Mouse (Mus musculus) neural tube, embryonic 15.5 days (tissue): ENCODE data around the gene Smarcb1. TPM values are rescaled to one million over a fixed set of nuclear protein-coding genes. Genes with fewer than 3 reads are reported as not detected.

Source experiments
- ATAC-seq: fragments of 200-750 bp; cut with Nextera tagmentation; 2 replicates; pipeline ENCODE4 v1.8.0; 2017; ENCODE audit warnings: mild to moderate bottlenecking, moderate TSS enrichment, moderate library complexity; ENCODE audit not compliant: low FRiP score
- H3K27ac ChIP-seq: fragments of 300-500 bp; sonication (generic); replicated peaks from 2 replicates; pipeline ENCODE4 v1.5.1; 2015; ENCODE audit warnings: mild to moderate bottlenecking, inconsistent platforms
- H3K27me3 ChIP-seq: fragments of 300-500 bp; sonication (generic); replicated peaks from 2 replicates; pipeline ENCODE4 v1.6.1; 2015; ENCODE audit warnings: inconsistent platforms
- H3K36me3 ChIP-seq: fragments of 300-500 bp; sonication (generic); 2 replicates; pipeline ENCODE4 v1.6.1; 2015; ENCODE audit warnings: inconsistent platforms
- H3K4me1 ChIP-seq: fragments of 300-500 bp; sonication (generic); 2 replicates; pipeline ENCODE4 v1.6.1; 2015; ENCODE audit warnings: inconsistent platforms
- H3K4me2 ChIP-seq: fragments of 300-500 bp; sonication (generic); 2 replicates; pipeline ENCODE4 v1.6.1; 2015; ENCODE audit warnings: inconsistent platforms, mild to moderate bottlenecking, moderate library complexity
- H3K4me3 ChIP-seq: fragments of 300-500 bp; sonication (generic); replicated peaks from 2 replicates; pipeline ENCODE4 v1.5.1; 2015; ENCODE audit warnings: mild to moderate bottlenecking, inconsistent platforms
- H3K9ac ChIP-seq: fragments of 300-500 bp; sonication (generic); replicated peaks from 2 replicates; pipeline ENCODE4 v1.6.1; 2015; ENCODE audit warnings: mild to moderate bottlenecking, inconsistent platforms
- H3K9me3 ChIP-seq: fragments of 300-500 bp; sonication (generic); replicated peaks from 2 replicates; pipeline ENCODE4 v1.6.1; 2016; ENCODE audit warnings: inconsistent platforms
- WGBS: fragments of 180-500 bp; shearing (Covaris S2); methylation state at CpG from one replicate; pipeline ENCODE4 v1.1.7; 2015; ENCODE audit warnings: mixed read lengths; 5-methylcytosine and 5-hydroxymethylcytosine counted together
- polyA plus RNA-seq: library from polyadenylated mRNA; unstranded; fragments of >200 nt; fragmentation: Nextera tagmentation; extraction: Ambion mirVana; gene quantifications from 2 replicates; pipeline ENCODE4 v1.2.1, GENCODE M21; 2015

Smarcb1 gene
- 229 and 243 TPM in 2 replicates for polyA plus RNA-seq

DNA sequence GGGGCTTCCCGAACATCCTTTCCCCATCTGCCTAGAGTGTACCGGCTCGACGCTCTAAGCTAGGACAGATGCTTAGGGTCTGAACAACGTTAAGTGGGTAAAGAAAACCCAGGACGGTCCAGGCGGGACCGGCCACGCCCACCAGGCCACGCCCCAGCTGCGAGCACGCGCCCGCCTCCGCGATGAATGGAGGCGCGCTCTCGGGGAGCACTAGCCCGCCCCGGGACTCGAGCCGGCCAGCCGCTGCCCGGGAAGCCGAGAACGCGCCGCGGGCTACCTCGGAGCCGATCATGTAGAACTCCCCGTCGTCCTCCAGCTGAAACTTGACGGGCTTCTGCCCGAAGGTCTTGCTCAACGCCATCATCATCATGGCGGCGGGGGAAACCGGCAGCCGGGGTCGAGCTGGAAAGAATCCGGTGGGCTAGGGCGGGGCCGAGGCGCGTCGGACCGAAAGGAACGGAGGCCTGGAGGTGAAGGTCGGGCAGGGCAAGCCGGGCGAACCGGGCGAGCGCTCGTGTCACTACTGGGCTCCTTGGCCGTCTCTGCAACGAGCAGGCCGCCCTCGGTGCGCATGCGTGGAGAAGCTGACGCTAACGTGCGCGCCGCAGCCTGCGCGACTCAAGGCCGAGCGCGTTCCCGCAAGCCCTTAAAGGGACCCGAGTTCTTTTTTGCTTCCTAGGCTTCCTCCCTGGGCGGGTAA, at the start of gene Smarcb1:
Gene Smarcb1, minus strand, starts transcription at position 592 of the 700 bp plus-strand sequence.
- under 1% methylated on average over 76 of the region's 76 CpGs for WGBS
- H3K36me3 ChIP-seq: peaks cover 12% of the 10 kb centered on the region
- peaks cover 51% of the 10 kb centered on the region for H3K4me1 ChIP-seq
- peak; percentile 92 for ATAC-seq
- H3K4me3 ChIP-seq: peak within 1 kb of the TSS; percentile 95
- peak within 1 kb of the TSS; percentile 99 for H3K27ac ChIP-seq
- H3K9me3 ChIP-seq: no peaks in the 10 kb centered on the region
- H3K4me2 ChIP-seq: peak within 1 kb of the TSS; percentile 81
- H3K27me3 ChIP-seq: no peaks in the 10 kb centered on the region
- H3K9ac ChIP-seq: peak within 1 kb of the TSS; percentile 98

DNA sequence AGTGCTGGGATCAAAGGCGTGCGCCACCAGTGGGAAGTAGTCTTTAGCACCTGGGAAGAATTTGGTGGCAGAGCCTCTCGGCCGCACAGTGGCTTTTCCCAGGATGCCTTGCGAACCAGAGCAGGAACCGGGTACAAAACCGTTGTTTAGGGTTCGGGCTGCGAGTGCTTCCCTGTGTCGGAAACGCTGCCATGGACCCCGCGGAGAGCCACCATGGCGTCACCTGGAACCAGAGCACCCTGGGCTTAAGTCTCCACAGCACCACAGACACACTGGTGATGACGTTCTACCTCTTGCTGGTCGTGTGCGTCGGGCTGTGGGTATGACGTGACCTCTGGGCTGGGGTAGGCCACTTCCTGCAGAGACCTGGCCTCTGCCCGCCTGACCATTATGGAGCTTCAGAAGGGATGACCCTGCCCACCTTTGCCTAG, 33.0 kb upstream of the Smarcb1 start, which contains the start of gene Gm5134:
Gene Gm5134, plus strand, starts transcription at position 134 of the 431 bp plus-strand sequence.
- Histone ChIP-seq H3K4me2 (peak within 1 kb of the TSS; percentile 50), H3K36me3 (no peaks in the 10 kb centered on the region), H3K27me3 (peaks cover 12% of the 10 kb centered on the region; the same call in 1 of the 2 replicates), H3K4me3 (peak within 1 kb of the TSS; percentile 11), H3K9ac (no peak within 1 kb of the TSS), H3K27ac (no peak within 1 kb of the TSS), H3K9me3 (no peaks in the 10 kb centered on the region), H3K4me1 (peaks cover 14% of the 10 kb centered on the region)
- WGBS: 26% methylated on average over 20 of the region's 20 CpGs
- ATAC-seq: no peak

DNA sequence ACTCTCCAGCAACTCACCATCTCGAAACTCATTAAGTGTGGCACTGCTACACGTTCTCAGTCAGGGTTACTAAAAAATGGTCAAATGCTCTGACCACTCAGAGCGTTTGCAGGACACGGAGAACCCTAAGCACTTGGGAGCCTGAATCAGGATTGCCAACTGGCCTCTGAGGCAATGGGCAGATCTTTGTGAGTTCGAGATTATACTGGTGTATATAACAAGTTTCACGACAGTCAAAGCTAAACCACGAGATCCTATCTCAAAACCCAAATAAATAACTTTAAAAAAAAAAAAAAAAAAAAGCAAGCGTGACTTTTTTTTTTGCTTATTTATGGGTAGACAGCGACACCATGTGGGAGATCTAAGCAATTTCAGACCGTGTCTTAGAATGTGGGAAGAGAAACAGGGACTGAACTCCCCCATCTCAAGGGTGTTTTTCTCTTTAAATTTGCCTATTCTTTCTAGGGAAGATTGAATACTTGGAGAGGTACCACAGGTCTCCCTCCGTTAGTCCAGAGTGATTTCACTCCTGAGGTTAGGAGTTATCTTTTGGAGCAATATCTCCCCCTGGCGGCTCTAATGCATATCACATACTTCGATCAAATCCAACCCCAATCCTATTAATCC, 30.1 kb upstream of the Smarcb1 start:
- Histone ChIP-seq H3K27me3 (peaks cover 12% of the 10 kb centered on the region; the same call in 1 of the 2 replicates), H3K36me3 (no peaks in the 10 kb centered on the region), H3K4me1 (peaks cover 14% of the 10 kb centered on the region), H3K9me3 (no peaks in the 10 kb centered on the region), H3K4me2 (peak overlapping the region; percentile 85), H3K4me3 (peak overlapping the region; percentile 40), H3K9ac (peak overlapping the region; percentile 47), H3K27ac (no peak overlapping the region)
- 6% methylated on average over 13 of the region's 13 CpGs for WGBS
- peak; percentile 21; the same call in 1 of the 2 replicates for ATAC-seq

DNA sequence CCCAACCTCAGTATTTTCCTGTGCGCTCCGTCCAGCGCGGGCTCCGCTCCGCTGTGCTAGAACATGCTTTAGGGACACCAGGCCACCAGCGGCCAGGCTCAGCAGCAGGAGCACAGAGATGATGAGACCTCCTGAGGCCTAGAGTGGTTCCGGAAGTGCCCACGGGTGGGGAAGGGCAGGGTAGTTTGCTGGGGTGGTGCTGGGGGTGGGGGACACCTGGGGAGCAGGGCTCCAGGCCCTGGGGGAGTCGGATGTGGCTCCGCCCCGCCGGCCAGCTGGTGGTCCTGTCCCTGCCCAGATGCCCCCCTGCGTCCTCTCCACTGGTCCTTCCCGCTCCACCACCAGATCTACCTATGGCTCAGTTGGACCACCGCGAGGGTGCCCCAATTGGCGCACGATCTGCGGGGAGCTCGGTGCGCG, 29.4 kb upstream of the Smarcb1 start:
- H3K9me3 ChIP-seq: no peaks in the 10 kb centered on the region
- H3K27me3 ChIP-seq: peaks cover 12% of the 10 kb centered on the region; the same call in 1 of the 2 replicates
- H3K4me2 ChIP-seq: peak overlapping the region; percentile 85
- peaks cover 14% of the 10 kb centered on the region for H3K4me1 ChIP-seq
- H3K27ac ChIP-seq: no peak overlapping the region
- H3K9ac ChIP-seq: peak overlapping the region; percentile 47
- H3K4me3 ChIP-seq: peak overlapping the region; percentile 40
- ATAC-seq: peak; percentile 61; the same call in 1 of the 2 replicates
- 2% methylated on average over 23 of the region's 23 CpGs for WGBS
- no peaks in the 10 kb centered on the region for H3K36me3 ChIP-seq

DNA sequence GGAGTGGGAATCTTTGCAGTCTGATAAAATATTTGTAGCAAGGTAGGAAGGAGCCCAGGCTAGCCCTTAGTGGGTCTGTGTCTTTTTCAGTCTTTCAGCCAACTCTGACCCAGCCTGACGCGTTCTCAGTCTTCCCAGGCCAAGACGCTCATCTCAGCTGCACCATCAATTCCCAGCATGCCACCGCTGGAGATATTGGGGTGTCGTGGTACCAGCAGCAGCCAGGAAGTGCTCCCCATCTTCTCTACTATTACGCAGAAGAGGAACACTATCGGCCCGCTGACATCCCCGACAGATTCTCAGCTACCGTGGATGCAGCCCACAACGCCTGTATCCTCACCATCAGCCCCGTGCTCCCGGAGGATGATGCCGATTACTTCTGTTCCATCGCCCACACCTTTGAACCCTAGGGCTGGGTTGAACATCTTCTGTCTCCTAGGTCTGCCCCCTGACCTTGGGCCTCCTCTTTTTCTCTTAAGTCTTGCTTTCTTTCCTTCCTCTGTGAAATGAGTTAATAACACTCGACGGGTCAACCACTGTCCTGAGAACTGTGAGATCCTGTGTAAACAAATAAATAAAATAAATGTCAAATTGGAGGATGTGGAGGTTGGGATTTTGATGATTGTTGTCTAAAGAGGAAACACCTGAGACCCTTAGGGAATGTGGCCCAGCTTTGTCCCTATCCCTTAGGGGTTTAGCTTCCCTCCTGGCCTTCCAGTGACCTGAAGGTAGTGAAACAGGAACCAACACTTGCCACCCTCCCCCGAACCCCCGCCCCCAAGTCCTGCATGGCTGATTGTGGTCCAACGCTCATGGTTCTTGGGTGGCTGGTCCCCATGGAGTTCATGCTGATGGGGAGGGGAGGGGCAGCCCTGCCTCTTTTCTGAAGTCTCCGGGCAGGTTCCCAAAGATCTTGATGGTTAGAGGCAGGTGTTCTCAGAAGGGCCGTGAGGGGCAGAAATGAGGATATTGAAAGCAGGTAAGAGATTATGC, 27.9 kb upstream of the Smarcb1 start:
- no peak overlapping the region for H3K4me2 ChIP-seq
- no peaks in the 10 kb centered on the region for H3K9me3 ChIP-seq
- WGBS: 82% methylated on average over 22 of the region's 22 CpGs
- H3K4me1 ChIP-seq: peaks cover 17% of the 10 kb centered on the region
- no peak for ATAC-seq
- H3K9ac ChIP-seq: no peak overlapping the region
- H3K27ac ChIP-seq: no peak overlapping the region
- H3K36me3 ChIP-seq: no peaks in the 10 kb centered on the region
- H3K4me3 ChIP-seq: no peak overlapping the region
- peaks cover 12% of the 10 kb centered on the region; the same call in 1 of the 2 replicates for H3K27me3 ChIP-seq

DNA sequence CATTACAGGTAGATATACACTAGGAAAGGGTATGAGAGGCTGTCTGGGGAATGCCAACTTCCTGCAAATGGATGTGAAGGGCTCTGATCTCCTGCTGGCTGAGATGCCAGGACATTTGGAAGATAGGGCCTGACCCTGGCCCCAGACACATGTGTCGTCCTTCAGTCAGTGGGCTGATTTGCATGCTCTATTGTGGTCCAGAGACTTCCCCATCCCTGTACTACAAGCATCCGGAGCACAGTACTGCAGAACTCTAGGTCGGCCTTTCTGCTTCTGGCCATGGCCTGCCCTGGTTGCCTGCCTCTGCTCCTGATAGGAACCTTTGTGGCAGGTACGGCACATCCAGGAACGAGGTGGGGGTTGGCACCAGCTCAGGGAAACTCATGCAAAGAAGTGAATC, 26.7 kb upstream of the Smarcb1 start:
- H3K27me3 ChIP-seq: peaks cover 11% of the 10 kb centered on the region; the same call in 1 of the 2 replicates
- ATAC-seq: no peak
- no peaks in the 10 kb centered on the region for H3K36me3 ChIP-seq
- H3K4me1 ChIP-seq: peaks cover 24% of the 10 kb centered on the region
- H3K27ac ChIP-seq: no peak overlapping the region
- H3K4me2 ChIP-seq: no peak overlapping the region
- WGBS: 83% methylated on average over 5 of the region's 5 CpGs
- no peaks in the 10 kb centered on the region for H3K9me3 ChIP-seq
- no peak overlapping the region for H3K4me3 ChIP-seq
- H3K9ac ChIP-seq: no peak overlapping the region

DNA sequence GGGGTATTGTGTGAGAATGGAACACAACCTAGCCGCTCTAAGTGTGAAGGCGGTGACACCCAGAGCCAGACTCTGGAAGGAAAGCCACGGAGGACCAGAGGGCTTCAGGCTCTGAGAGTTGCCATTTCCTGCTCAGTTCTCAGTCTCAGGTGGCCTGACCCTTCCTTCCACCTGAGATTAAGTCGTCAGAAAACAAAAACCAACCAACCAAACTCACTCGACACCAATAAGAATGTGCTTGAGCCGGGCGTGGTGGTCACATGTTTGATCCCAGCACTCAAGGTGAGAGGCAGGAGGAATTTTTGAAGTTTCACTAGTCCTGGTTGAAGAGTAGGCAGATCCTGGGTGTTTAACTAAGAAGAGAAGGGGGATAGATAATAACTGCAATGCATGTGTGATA, 24.5 kb upstream of the Smarcb1 start:
- Histone ChIP-seq H3K36me3 (no peaks in the 10 kb centered on the region), H3K27ac (no peak overlapping the region), H3K9me3 (no peaks in the 10 kb centered on the region), H3K4me1 (peaks cover 18% of the 10 kb centered on the region), H3K27me3 (0 out of 2 replicates have a peak, but pooled peaks cover 3% of the 10 kb centered on the region), H3K4me2 (no peak overlapping the region), H3K4me3 (no peak overlapping the region), H3K9ac (no peak overlapping the region)
- no peak for ATAC-seq
- WGBS: 90% methylated on average over 7 of the region's 7 CpGs

DNA sequence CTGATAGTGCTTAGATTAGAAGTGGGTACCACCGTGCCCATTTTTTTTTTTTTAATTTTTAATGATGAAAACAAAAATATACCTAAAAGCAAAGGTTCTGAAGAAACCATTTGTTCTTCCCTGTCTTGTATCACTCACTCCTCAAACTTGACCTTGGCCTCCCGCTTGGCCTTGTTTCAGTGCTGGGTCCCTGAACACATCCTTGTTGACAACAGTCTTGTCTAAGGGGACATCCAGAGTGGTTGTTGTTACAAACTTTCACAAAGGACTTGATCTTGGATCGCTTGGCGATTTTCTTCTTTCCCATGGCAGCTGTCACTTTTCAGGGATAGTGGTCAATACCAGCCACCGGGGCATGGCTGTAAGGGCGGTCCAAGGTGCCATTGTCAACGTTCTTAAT, 23.8 kb upstream of the Smarcb1 start:
- no peak overlapping the region for H3K4me2 ChIP-seq
- no peak overlapping the region for H3K9ac ChIP-seq
- H3K4me1 ChIP-seq: peaks cover 12% of the 10 kb centered on the region; the same call in 1 of the 2 replicates
- no peaks in the 10 kb centered on the region for H3K9me3 ChIP-seq
- 91% methylated on average over 7 of the region's 7 CpGs for WGBS
- no peaks in the 10 kb centered on the region for H3K27me3 ChIP-seq
- no peaks in the 10 kb centered on the region for H3K36me3 ChIP-seq
- H3K4me3 ChIP-seq: no peak overlapping the region
- ATAC-seq: no peak
- no peak overlapping the region for H3K27ac ChIP-seq

DNA sequence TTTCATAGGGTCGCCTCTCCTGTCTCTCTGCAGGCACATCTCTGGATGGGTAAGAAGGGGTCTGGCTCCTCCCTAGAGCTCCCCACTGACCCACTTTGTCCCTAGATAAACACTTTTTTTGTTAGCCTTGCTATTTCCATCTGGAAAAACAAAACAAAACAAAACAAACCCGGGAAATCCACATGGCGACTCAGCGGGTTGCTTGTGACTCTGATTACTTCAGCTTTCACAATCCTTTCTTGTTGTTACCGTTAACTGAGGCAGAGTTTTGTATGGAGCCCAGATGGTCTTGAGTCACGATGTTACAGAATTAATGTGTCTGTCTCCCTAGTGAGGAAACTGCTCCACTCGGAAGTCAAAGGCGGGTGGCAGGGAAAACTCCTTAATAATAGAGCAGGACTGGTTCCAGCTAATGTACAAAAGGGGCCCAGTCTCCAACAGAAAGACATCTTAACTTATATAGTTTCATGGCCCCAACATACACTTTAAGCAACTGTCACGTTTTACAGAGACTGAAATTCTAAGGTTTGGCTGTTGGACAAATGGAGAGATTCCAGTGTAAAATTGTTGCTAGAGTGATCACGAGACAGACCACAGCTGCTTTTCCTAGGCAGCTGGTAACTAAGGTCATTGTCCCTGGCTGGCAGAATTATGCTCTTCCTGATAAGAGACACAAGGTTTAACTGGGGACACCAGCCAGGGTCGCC, 22.8 kb upstream of the Smarcb1 start:
- H3K36me3 ChIP-seq: no peaks in the 10 kb centered on the region
- WGBS: 11% methylated on average over 11 of the region's 11 CpGs
- no peak overlapping the region for H3K9ac ChIP-seq
- no peak overlapping the region for H3K4me3 ChIP-seq
- no peaks in the 10 kb centered on the region for H3K27me3 ChIP-seq
- H3K4me2 ChIP-seq: 0 out of 2 replicates have a peak overlapping the region, but pooled peaks have one; percentile 2
- no peaks in the 10 kb centered on the region for H3K9me3 ChIP-seq
- ATAC-seq: no peak
- peaks cover 10% of the 10 kb centered on the region; the same call in 1 of the 2 replicates for H3K4me1 ChIP-seq
- H3K27ac ChIP-seq: peak overlapping the region; percentile 65

DNA sequence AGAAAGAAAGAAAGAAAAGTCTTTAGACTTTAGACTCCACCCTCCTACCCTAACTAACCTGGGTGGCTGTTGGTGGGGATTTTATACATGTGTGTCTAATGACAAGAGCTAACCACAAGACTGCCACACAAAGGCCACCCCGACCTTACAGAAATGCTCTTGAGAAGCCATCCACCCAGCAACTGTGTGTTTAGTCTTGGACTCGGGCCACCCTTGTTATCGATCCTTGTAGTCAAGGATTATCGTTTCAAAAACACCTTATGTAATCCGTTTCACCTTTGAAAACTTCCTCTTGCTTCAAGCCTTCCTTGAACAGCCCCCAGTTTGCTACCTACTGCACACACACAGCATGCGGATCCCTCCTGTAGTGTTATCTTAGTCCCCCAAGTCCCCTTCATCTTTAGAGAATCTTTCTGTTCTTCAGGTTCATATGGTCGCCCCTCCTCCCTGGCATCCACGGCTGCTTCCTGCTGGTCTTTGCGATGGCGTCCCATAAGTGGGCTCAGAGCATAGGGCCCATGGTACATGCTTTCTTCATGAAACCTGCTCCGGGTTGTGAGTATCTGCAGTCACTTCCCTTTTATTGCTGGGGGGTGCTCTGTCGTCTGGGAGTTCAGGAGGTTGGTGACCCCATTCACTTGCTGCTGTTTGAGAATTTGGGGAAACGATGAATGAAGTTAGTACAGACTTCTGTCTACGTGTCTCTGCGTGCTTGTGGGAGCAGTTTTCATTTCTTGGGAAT, 21.5 kb upstream of the Smarcb1 start, which contains the start of gene Vpreb3:
Gene Vpreb3, plus strand, starts transcription at position 322 of the 742 bp plus-strand sequence.
- H3K9me3 ChIP-seq: no peaks in the 10 kb centered on the region
- peak within 1 kb of the TSS; percentile 65 for H3K27ac ChIP-seq
- 84% methylated on average over 15 of the region's 15 CpGs for WGBS
- H3K9ac ChIP-seq: no peak within 1 kb of the TSS
- H3K4me2 ChIP-seq: 0 out of 2 replicates have a peak within 1 kb of the TSS, but pooled peaks have one; percentile 2
- no peaks in the 10 kb centered on the region for H3K36me3 ChIP-seq
- ATAC-seq: no peak
- H3K27me3 ChIP-seq: no peaks in the 10 kb centered on the region
- H3K4me3 ChIP-seq: no peak within 1 kb of the TSS
- peaks cover 12% of the 10 kb centered on the region; the same call in 1 of the 2 replicates for H3K4me1 ChIP-seq
